Mouse (Mus musculus) gastrocnemius, postnatal 4 days (tissue): Measurements from ENCODE around the gene Cobl. TPM values are rescaled to one million over a fixed set of nuclear protein-coding genes. Genes with fewer than 3 reads are reported as not detected.

ENCODE experiments used
- DNase-seq, 2 experiments: peaks; one replicate each; pipeline ENCODE4 v3.0.0; 2021 to 2022; ENCODE audit warnings: low spot score in 2 of 2, mixed read lengths in 2 of 2
- total RNA-seq, 2 experiments: library from RNA; stranded (reverse); gene quantifications; 2 replicates each; pipeline ENCODE4 v1.2.3; 2021

Cobl gene
- total RNA-seq, 2 experiments from 2014 or later = 188 to 241 TPM

- DNase-seq = peak in 1 of 2 experiments; percentile 34
Measured at GRCm38 (mm10) chr11:12231481-12232035, 233.2 kb downstream of the Cobl start.

GRCm38 (mm10) chr11:12229411-12229810 is 235.3 kb downstream of the Cobl start:
- DNase-seq = peak in 1 of 2 experiments; percentile 15

GRCm38 (mm10) chr11:12227343-12227742 is 237.4 kb downstream of the Cobl start:
- no peak for DNase-seq

- DNase-seq = no peak
Measured at GRCm38 (mm10) chr11:12219594-12220530, 244.9 kb downstream of the Cobl start.

GRCm38 (mm10) chr11:12216897-12217296 is 247.9 kb downstream of the Cobl start:
- no peak for DNase-seq

- DNase-seq = no peak
Measured at GRCm38 (mm10) chr11:12215582-12215981, 249.2 kb downstream of the Cobl start.

GRCm38 (mm10) chr11:12208574-12208973 is 256.2 kb downstream of the Cobl start:
- DNase-seq = no peak

GRCm38 (mm10) chr11:12205201-12206161 is 259.3 kb downstream of the Cobl start:
- no peak for DNase-seq

- no peak for DNase-seq
Measured at GRCm38 (mm10) chr11:12199441-12199840, 265.3 kb downstream of the Cobl start.

- no peak for DNase-seq
Measured at GRCm38 (mm10) chr11:12198700-12199349, 265.9 kb downstream of the Cobl start.

GRCm38 (mm10) chr11:12198017-12198416 is 266.7 kb downstream of the Cobl start:
- DNase-seq = no peak

- DNase-seq = no peak
Measured at GRCm38 (mm10) chr11:12197542-12197941, 267.2 kb downstream of the Cobl start.

GRCm38 (mm10) chr11:12195390-12195789 is 269.4 kb downstream of the Cobl start:
- no peak for DNase-seq

GRCm38 (mm10) chr11:12193369-12193768 is 271.4 kb downstream of the Cobl start:
- DNase-seq = no peak

- DNase-seq = no peak
Measured at GRCm38 (mm10) chr11:12191386-12191785, 273.4 kb downstream of the Cobl start.

GRCm38 (mm10) chr11:12190417-12190816 is 274.3 kb downstream of the Cobl start:
- DNase-seq = no peak
